Mouse (Mus musculus) mature B cell (primary cell): ENCODE results near the gene Car3.
"Not testable (repeated sequence)": the region's sequence is repeated elsewhere in the genome, so short reads cannot be mapped to it uniquely, and the experiment has no call there.

ENCODE experiments used
- in situ Hi-C: fragments of 300-500 bp; cut with MboI; formaldehyde crosslinking; loops from 2 replicates; pipeline ENCODE4 v1.14.3; 2019

Car3 gene

GRCm38 (mm10) chr3:14863022-14863711, at the start of gene Car3:
Gene Car3 (plus strand): TSS chr3:14863512.
- in situ Hi-C loops = loop anchor here (25.0 kb wide), 2 partner anchors 176 to 476 kb away; no protein-coding TSS in a partner anchor

GRCm38 (mm10) chr3:14815396-14815795, 47.9 kb upstream of the Car3 start:
- in situ Hi-C loops = not testable (repeated sequence)

- in situ Hi-C loops = no loop called here
Observed at GRCm38 (mm10) chr3:14819844-14820504, 43.3 kb upstream of the Car3 start.

- in situ Hi-C loops = no loop called here
Observed at GRCm38 (mm10) chr3:14828896-14829295, 34.4 kb upstream of the Car3 start.

GRCm38 (mm10) chr3:14831219-14831835, 32.0 kb upstream of the Car3 start:
- in situ Hi-C loops = no loop called here

- in situ Hi-C loops = no loop called here
Observed at GRCm38 (mm10) chr3:14832766-14833165, 30.5 kb upstream of the Car3 start.

- in situ Hi-C loops = no loop called here
Observed at GRCm38 (mm10) chr3:14838936-14839335, 24.4 kb upstream of the Car3 start.

GRCm38 (mm10) chr3:14839466-14840118, 23.7 kb upstream of the Car3 start:
- in situ Hi-C loops = no loop called here

- in situ Hi-C loops = no loop called here
Observed at GRCm38 (mm10) chr3:14848587-14849254, 14.6 kb upstream of the Car3 start.

- in situ Hi-C loops = loop anchor here (25.0 kb wide), 2 partner anchors 167 to 467 kb away; no protein-coding TSS in a partner anchor
Observed at GRCm38 (mm10) chr3:14853966-14854365, 9.3 kb upstream of the Car3 start.

- in situ Hi-C loops = loop anchor here (25.0 kb wide), 2 partner anchors 167 to 467 kb away; no protein-coding TSS in a partner anchor
Observed at GRCm38 (mm10) chr3:14854446-14854845, 8.9 kb upstream of the Car3 start.

GRCm38 (mm10) chr3:14857874-14858273, 5.4 kb upstream of the Car3 start:
- in situ Hi-C loops = loop anchor here (25.0 kb wide), 2 partner anchors 171 to 471 kb away; no protein-coding TSS in a partner anchor

GRCm38 (mm10) chr3:14860291-14860690, 3.0 kb upstream of the Car3 start:
- in situ Hi-C loops = loop anchor here (25.0 kb wide), 2 partner anchors 173 to 473 kb away; no protein-coding TSS in a partner anchor

- in situ Hi-C loops = loop anchor here (25.0 kb wide), 2 partner anchors 174 to 474 kb away; no protein-coding TSS in a partner anchor
Observed at GRCm38 (mm10) chr3:14861165-14861564, 2.1 kb upstream of the Car3 start.

- in situ Hi-C loops = loop anchor here (25.0 kb wide), 2 partner anchors 174 to 474 kb away; no protein-coding TSS in a partner anchor
Observed at GRCm38 (mm10) chr3:14861787-14862186, 1.5 kb upstream of the Car3 start.

- in situ Hi-C loops = loop anchor here (25.0 kb wide), 2 partner anchors 175 to 475 kb away; no protein-coding TSS in a partner anchor
Observed at GRCm38 (mm10) chr3:14862654-14863021, 674 bp upstream of the Car3 start.

GRCm38 (mm10) chr3:14863922-14864321, 610 bp downstream of the Car3 start:
- in situ Hi-C loops = loop anchor here (25.0 kb wide), 2 partner anchors 177 to 477 kb away; no protein-coding TSS in a partner anchor

- in situ Hi-C loops = loop anchor here (25.0 kb wide), 2 partner anchors 179 to 479 kb away; no protein-coding TSS in a partner anchor
Observed at GRCm38 (mm10) chr3:14865941-14866340, 2.6 kb downstream of the Car3 start.

- in situ Hi-C loops = loop anchor here (25.0 kb wide), 2 partner anchors 182 to 482 kb away; no protein-coding TSS in a partner anchor
Observed at GRCm38 (mm10) chr3:14869779-14870178, 6.5 kb downstream of the Car3 start.

- in situ Hi-C loops = loop anchor here (25.0 kb wide), 2 partner anchors 183 to 483 kb away; no protein-coding TSS in a partner anchor
Observed at GRCm38 (mm10) chr3:14870528-14870927, 7.2 kb downstream of the Car3 start.

GRCm38 (mm10) chr3:14871386-14871785, 8.1 kb downstream of the Car3 start:
- in situ Hi-C loops = loop anchor here (25.0 kb wide), 2 partner anchors 184 to 484 kb away; no protein-coding TSS in a partner anchor
